Mouse (Mus musculus) thymus, adult 2 months (tissue): ENCODE data around the gene Acsm4.

Experiments
- CTCF ChIP-seq: fragments of 200-500 bp; IDR thresholded peaks from 2 replicates; pipeline ENCODE4 v1.5.1; 2012; ENCODE audit warnings: mild to moderate bottlenecking, control low read depth, low read length, moderate library complexity, borderline replicate concordance; ENCODE audit not compliant: control insufficient read depth, poor library complexity, insufficient read depth; ENCODE audit errors: extremely low read depth
- POLR2A ChIP-seq: fragments of 200-500 bp; IDR thresholded peaks from 2 replicates; pipeline ENCODE4 v1.6.1; 2012; ENCODE audit warnings: mild to moderate bottlenecking, low read length, control low read depth, moderate library complexity; ENCODE audit not compliant: control insufficient read depth, poor library complexity, insufficient read depth; ENCODE audit errors: extremely low read depth

- TF ChIP-seq POLR2A: no peak
- TF ChIP-seq CTCF: no peak
Measured at GRCm38 (mm10) chr7:119692302-119692701, 2.5 kb downstream of the Acsm4 start.
